ENCODE assay signal across 8 mouse cellular contexts in the genomic region with DNA sequence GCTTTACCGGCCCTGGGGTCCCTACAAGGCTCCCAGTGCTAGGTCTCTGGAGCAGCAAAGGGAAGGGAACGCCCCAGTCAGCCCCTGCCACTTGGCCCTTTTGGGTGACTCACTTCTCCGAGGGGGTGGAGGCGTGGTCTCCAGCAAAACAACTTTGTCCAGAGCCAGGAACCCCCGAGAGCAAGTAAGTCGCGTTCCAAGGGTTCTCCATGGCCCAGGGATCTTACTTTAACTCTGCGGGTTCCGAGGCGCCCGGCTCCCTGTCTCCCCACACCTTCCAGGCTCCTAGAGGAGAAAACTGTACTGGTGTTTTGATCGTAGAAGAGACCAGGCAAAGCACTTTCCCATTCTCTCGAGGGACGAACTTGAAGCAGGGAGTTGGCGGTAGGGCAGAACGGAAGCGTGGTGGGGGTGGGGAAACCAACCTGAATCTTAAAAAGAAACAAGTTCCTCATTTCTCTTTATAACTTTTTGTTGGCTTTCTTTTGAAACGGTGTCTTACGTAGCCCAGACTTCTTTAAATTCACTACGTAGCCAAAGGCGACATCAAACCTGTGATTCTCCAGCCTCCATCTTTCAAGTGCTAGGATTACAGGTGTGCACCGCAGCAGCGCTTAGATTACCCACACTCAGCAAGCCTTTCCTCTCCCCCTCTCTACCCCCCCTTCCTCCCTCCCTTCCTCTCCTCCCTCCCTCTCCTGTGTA. TPM values are rescaled to one million over a fixed set of nuclear protein-coding genes. Genes with fewer than 3 reads are reported as not detected.
DNase-seq lines count a peak whose midpoint lies in the region; ATAC-seq and TF ChIP-seq lines count a peak whose summit lies in the region.

Gene Capg, plus strand, starts transcription at position 109 of the 705 bp plus-strand sequence.

- H3K9me3 ChIP-seq in G1E (replicated peaks), result peaks cover 4% of the 10 kb centered on the region
- H3K9me3 ChIP-seq in lung, embryonic 16.5 days (ENCODE audit: control insufficient read depth, low read length), result 0 out of 2 replicates have a peak, but pooled peaks cover 2% of the 10 kb centered on the region

- H3K4me3 ChIP-seq in G1E (ENCODE audit: low read depth, low read length), result peak within 1 kb of the TSS; percentile 69
- peak within 1 kb of the TSS; percentile 75 for H3K4me3 ChIP-seq in brown adipose tissue, adult 24 weeks (ENCODE audit: insufficient read depth, low read depth, low read length)
- peak within 1 kb of the TSS; percentile 47 for H3K4me3 ChIP-seq in heart, adult 2 months
- peak within 1 kb of the TSS; percentile 52 for H3K4me3 ChIP-seq in lung, embryonic 16.5 days (ENCODE audit: low read length)
- peak within 1 kb of the TSS; percentile 56 for H3K4me3 ChIP-seq in small intestine, adult 2 months (ENCODE audit: low read depth, low read length)

- intact Hi-C loops in heart, adult 2 months (cut with DNase I), result no loop called here

- peak; percentile 77 for DNase-seq in G1E (ENCODE audit: low spot score)
- DNase-seq in heart, adult 2 months, result peak; percentile 71 to 75
- peak; percentile 62 for DNase-seq in kidney, adult 18-20 months
- DNase-seq in right cerebral cortex, postnatal 36 days (ENCODE audit: low spot score in 2 of 2), result no peak
- DNase-seq in layer of hippocampus, adult 11-12 months (ENCODE audit: low spot score), result no peak

- TF ChIP-seq EP300 in heart, adult 2 months (IDR thresholded peaks at IDR 0.05; ENCODE audit: insufficient read depth, low read depth, low read length), result no peak

- TF ChIP-seq POLR2A in heart, adult 2 months (IDR thresholded peaks at IDR 0.05; ENCODE audit: insufficient read depth, low read depth, low read length), result peak; percentile 82
- peak; percentile 62; the same call in 1 of the 2 replicates for TF ChIP-seq POLR2A in small intestine, adult 2 months (IDR thresholded peaks at IDR 0.05; ENCODE audit: low read depth, low read length)

- peak within 1 kb of the TSS; percentile 83 for H3K27ac ChIP-seq in brown adipose tissue, adult 24 weeks (replicated peaks; ENCODE audit: low read depth, low read length)
- peak within 1 kb of the TSS; percentile 71 for H3K27ac ChIP-seq in heart, adult 2 months
- peak within 1 kb of the TSS; percentile 90 for H3K27ac ChIP-seq in lung, embryonic 16.5 days (ENCODE audit: low read length)
- H3K27ac ChIP-seq in small intestine, adult 2 months (ENCODE audit: insufficient read depth, low read depth, low read length), result peak within 1 kb of the TSS; percentile 45

- TF ChIP-seq CTCF in G1E (IDR thresholded peaks at IDR 0.05; ENCODE audit: low read depth, low read length), result no peak
- TF ChIP-seq CTCF in heart, adult 2 months (IDR thresholded peaks at IDR 0.05), result no peak
- TF ChIP-seq CTCF in small intestine, adult 2 months (IDR thresholded peaks at IDR 0.05; ENCODE audit: extremely low read depth, insufficient read length, insufficient replicate concordance, low read depth, low read length), result no peak

- no peaks in the 10 kb centered on the region for H3K79me2 ChIP-seq in heart, adult 2 months (replicated peaks; ENCODE audit: control insufficient read depth, insufficient read depth, low read length)

- H3K9ac ChIP-seq in heart, adult 2 months (ENCODE audit: low read depth, low read length), result peak within 1 kb of the TSS; percentile 71
- peak within 1 kb of the TSS; percentile 76 for H3K9ac ChIP-seq in lung, embryonic 16.5 days (ENCODE audit: low read length)

- H3K4me2 ChIP-seq in lung, embryonic 16.5 days (ENCODE audit: low read depth, low read length), result peak within 1 kb of the TSS; percentile 66

- H3K4me1 ChIP-seq in G1E (ENCODE audit: insufficient read depth, low read depth, low read length), result peaks cover 48% of the 10 kb centered on the region
- peaks cover 3% of the 10 kb centered on the region; the same call in 1 of the 2 replicates for H3K4me1 ChIP-seq in brown adipose tissue, adult 24 weeks (ENCODE audit: control insufficient read depth, insufficient read depth, insufficient read length, low read length)
- H3K4me1 ChIP-seq in heart, adult 2 months (ENCODE audit: control insufficient read depth, insufficient read depth, low read length), result peaks cover 6% of the 10 kb centered on the region
- H3K4me1 ChIP-seq in lung, embryonic 16.5 days (replicated peaks; ENCODE audit: control insufficient read depth, insufficient read depth, low read length), result peaks cover 16% of the 10 kb centered on the region
- H3K4me1 ChIP-seq in small intestine, adult 2 months (ENCODE audit: control insufficient read depth, insufficient read depth, insufficient read length, low read length), result peaks cover 13% of the 10 kb centered on the region; the same call in 1 of the 2 replicates

- WGBS in heart, adult 2 months, result 9% methylated on average over 23 of the region's 23 CpGs
- WGBS in lung, embryonic 16.5 days, result 9% methylated on average over 23 of the region's 23 CpGs
- 29% methylated on average over 23 of the region's 23 CpGs for WGBS in small intestine, adult 2 months

- ATAC-seq in G1E (ENCODE audit: extremely low read depth, insufficient number of reproducible peaks, low FRiP score, poor library complexity, severe bottlenecking), result peak; percentile 71
- peak; percentile 67 for ATAC-seq in lung, embryonic 16.5 days (ENCODE audit: low read depth)

- no peaks in the 10 kb centered on the region for H3K27me3 ChIP-seq in G1E (ENCODE audit: insufficient read depth, low read length)
- no peaks in the 10 kb centered on the region for H3K27me3 ChIP-seq in heart, adult 2 months (ENCODE audit: control insufficient read depth, insufficient read depth, low read length)
- no peaks in the 10 kb centered on the region for H3K27me3 ChIP-seq in lung, embryonic 16.5 days (ENCODE audit: control insufficient read depth, insufficient read depth, low read depth, low read length)
- no peaks in the 10 kb centered on the region for H3K27me3 ChIP-seq in small intestine, adult 2 months (ENCODE audit: control insufficient read depth, insufficient read depth, low read length)

- peaks cover 23% of the 10 kb centered on the region for H3K36me3 ChIP-seq in G1E (replicated peaks)
- no peaks in the 10 kb centered on the region for H3K36me3 ChIP-seq in heart, adult 2 months (ENCODE audit: control insufficient read depth, insufficient read depth, low read length)
- no peaks in the 10 kb centered on the region for H3K36me3 ChIP-seq in lung, embryonic 16.5 days (ENCODE audit: control insufficient read depth, insufficient read depth, low read length)
- H3K36me3 ChIP-seq in small intestine, adult 2 months (ENCODE audit: control insufficient read depth, insufficient read depth, low read length), result no peaks in the 10 kb centered on the region

RNA-seq across cellular contexts. Expression of gene Capg, which starts in this region (rescaled TPM):
- total RNA-seq in G1E (2014; fragmentation: Nextera tagmentation) (37.8 and 38.0 TPM in 2 replicates), G1E (2017) (113 and 150 TPM in 2 replicates)
- polyA plus RNA-seq in G1E (2012), result 88.6 and 102 TPM in 2 replicates
- 8.2 and 11.9 TPM in 2 replicates for polyA plus RNA-seq in brown adipose tissue, adult 24 weeks (2012; ENCODE audit: insufficient read depth, insufficient read length, missing spikeins)
- total RNA-seq in heart, adult 2 months (2021), result 10 to 100 TPM in 1 of 2 experiments, 1 to 10 TPM in 1; 9.5 to 10.8 TPM
- 12.6 and 16.1 TPM in 2 replicates for polyA plus RNA-seq in heart, adult 2 months (2012; rRNA removed)
- polyA plus RNA-seq in lung, embryonic 16.5 days (2015; fragmentation: Nextera tagmentation; extraction: Ambion mirVana), result 75.8 and 82.9 TPM in 2 replicates
- polyA plus RNA-seq in small intestine, adult 2 months (2012; rRNA removed), result 17.5 and 53.4 TPM in 2 replicates

Comparison
In these comparisons a context has a peak if more than half of its experiments do, and no peak if none do; other contexts are left out.
1. DNase-seq: peak in G1E (single experiment), heart, adult 2 months (2 of 2) and kidney, adult 18-20 months (single experiment); none in right cerebral cortex, postnatal 36 days (0 of 2) and layer of hippocampus, adult 11-12 months (single experiment).
2. Peak in every context shown above with its lines, with median percentiles within 50 percentile points of each other: H3K4me3 ChIP-seq and H3K27ac ChIP-seq.